ENCODE assay signal across 8 mouse cellular contexts in the genomic region with DNA sequence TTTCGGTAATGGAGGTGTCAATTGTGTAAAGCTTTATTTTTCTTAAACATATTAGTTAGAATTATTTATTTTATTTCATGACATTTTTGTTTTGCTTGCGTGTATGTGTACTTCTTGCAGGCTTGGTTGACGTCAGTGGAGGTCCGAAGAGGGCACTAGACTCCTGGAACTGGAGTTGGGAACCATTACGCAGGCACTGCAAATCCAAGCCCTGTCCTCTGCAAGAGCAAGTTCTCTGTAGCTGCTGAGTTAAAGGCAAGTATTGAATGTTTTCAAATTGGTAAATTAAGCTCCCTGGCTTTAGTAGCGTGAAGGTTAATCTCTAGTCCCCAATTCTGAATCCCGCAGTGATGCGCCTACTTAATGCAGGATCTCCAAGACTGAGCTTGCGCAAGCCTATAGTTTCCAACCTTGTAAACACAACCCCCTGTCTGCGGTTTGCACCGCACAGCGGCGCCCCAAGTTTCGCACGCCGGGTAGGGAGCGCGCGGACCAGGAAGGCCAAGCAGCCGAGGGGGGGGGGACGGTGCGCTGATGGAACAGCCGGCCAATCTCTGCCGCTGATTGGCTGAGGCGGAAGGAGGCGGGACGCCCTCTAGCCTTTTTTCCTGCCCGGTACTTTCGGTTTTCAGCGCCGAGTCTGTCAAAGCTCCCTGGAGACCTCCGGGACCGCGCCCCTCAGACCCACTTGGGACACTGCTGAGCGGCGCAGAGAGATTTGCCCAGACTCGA. TPM values are rescaled to one million over a fixed set of nuclear protein-coding genes. Genes with fewer than 3 reads are reported as not detected.
A peak's percentile ranks its signal among the peaks of the same experiment; 100 is the strongest.
DNase-seq lines count a peak whose midpoint lies in the region; ATAC-seq and TF ChIP-seq lines count a peak whose summit lies in the region.

A gene (plus strand): TSS at position 581 of the 732 bp plus-strand sequence.

- 5% methylated on average over 37 of the region's 37 CpGs for WGBS in hindbrain, embryonic 10.5 days
- 2% methylated on average over 36 of the region's 37 CpGs for WGBS in lung, postnatal 0 days

- peak; percentile 39 for TF ChIP-seq CTCF in lung, postnatal 0 days (IDR thresholded peaks at IDR 0.05)

- no peaks in the 10 kb centered on the region for H3K36me3 ChIP-seq in hindbrain, embryonic 10.5 days
- H3K36me3 ChIP-seq in lung, postnatal 0 days (ENCODE audit: insufficient read depth, low read length): peaks cover 8% of the 10 kb centered on the region; the same call in 1 of the 2 replicates

- peak within 1 kb of the TSS; percentile 83 for H3K4me2 ChIP-seq in lung, postnatal 0 days (replicated peaks; ENCODE audit: low read depth, low read length)

- H3K27ac ChIP-seq in hindbrain, embryonic 10.5 days: peak within 1 kb of the TSS; percentile 87
- H3K27ac ChIP-seq in lung, postnatal 0 days (ENCODE audit: low read length): peak within 1 kb of the TSS; percentile 92

- no peaks in the 10 kb centered on the region for H3K9me3 ChIP-seq in hindbrain, embryonic 10.5 days
- H3K9me3 ChIP-seq in lung, postnatal 0 days (ENCODE audit: low read length): no peaks in the 10 kb centered on the region

- TF ChIP-seq EP300 in lung, postnatal 0 days (IDR thresholded peaks at IDR 0.05): peak; percentile 54; the same call in 1 of the 2 replicates

- H3K9ac ChIP-seq in lung, postnatal 0 days (replicated peaks; ENCODE audit: low read depth): peak within 1 kb of the TSS; percentile 81

- ATAC-seq in frontal cortex, adult (ENCODE audit: low TSS enrichment): peak; percentile 95
- ATAC-seq in lung, postnatal 0 days: peak; percentile 96

- peak; percentile 81 for DNase-seq in MEL-GATA-1-ER (ENCODE audit: extremely low read depth, low read depth)
- DNase-seq in cerebellum, adult 8-10 months: peak; percentile 75
- peak; percentile 96 for DNase-seq in hindbrain, embryonic 10.5 days (ENCODE audit: low spot score)
- peak; percentile 76 for DNase-seq in layer of hippocampus, adult 9-11 months
- DNase-seq in lung, postnatal 0 days (ENCODE audit: low spot score): peak; percentile 95
- DNase-seq in ovary, postnatal 14 days (ENCODE audit: low spot score): peak; percentile 68
- peak; percentile 93 for DNase-seq in thymus, postnatal 14 days

- peaks cover 12% of the 10 kb centered on the region; the same call in 1 of the 2 replicates for H3K27me3 ChIP-seq in hindbrain, embryonic 10.5 days (ENCODE audit: insufficient read depth, poor library complexity, severe bottlenecking)
- H3K27me3 ChIP-seq in lung, postnatal 0 days (replicated peaks; ENCODE audit: insufficient read depth, low read length): no peaks in the 10 kb centered on the region

- H3K4me3 ChIP-seq in hindbrain, embryonic 10.5 days: peak within 1 kb of the TSS; percentile 75
- peak within 1 kb of the TSS; percentile 95 for H3K4me3 ChIP-seq in lung, postnatal 0 days (ENCODE audit: low read depth, low read length)

- H3K4me1 ChIP-seq in hindbrain, embryonic 10.5 days (replicated peaks): peaks cover 15% of the 10 kb centered on the region; the same call in 1 of the 2 replicates
- no peaks in the 10 kb centered on the region; the same call in 1 of the 2 replicates for H3K4me1 ChIP-seq in lung, postnatal 0 days (ENCODE audit: insufficient read depth, low read depth, low read length)

RNA-seq across cellular contexts. Expression of the gene that starts here (rescaled TPM):
- 11.1 and 13.6 TPM in 2 replicates for polyA plus RNA-seq in hindbrain, embryonic 10.5 days (2016; fragmentation: Nextera tagmentation; extraction: Ambion mirVana)
- 36.3 and 39.3 TPM in 2 replicates for polyA plus RNA-seq in lung, postnatal 0 days (2015; fragmentation: Nextera tagmentation; extraction: Ambion mirVana)

Comparison
In these comparisons a context has a peak if more than half of its experiments do, and no peak if none do; other contexts are left out.
1. Peak in every context shown above with its lines: DNase-seq, ATAC-seq, H3K4me3 ChIP-seq and H3K27ac ChIP-seq.